Mouse (Mus musculus): ENCODE data around the gene Gcn1l1. TPM values are rescaled to one million over a fixed set of nuclear protein-coding genes. Genes with fewer than 3 reads are reported as not detected.
A peak's percentile ranks its signal among the peaks of the same experiment; 100 is the strongest.
"Not testable (repeated sequence)": the region's sequence is repeated elsewhere in the genome, so short reads cannot be mapped to it uniquely, and the experiment has no call there.

The Gcn1l1 gene
- polyA plus RNA-seq, 1 experiment from 2014 or later = 56.9 TPM

- H3K27ac ChIP-seq = peak overlapping the region; percentile 67
- 68% methylated on average over 17 of the region's 17 CpGs for WGBS
- peak; percentile 20 for DNase-seq (ENCODE audit: low spot score)
- peaks cover 83% of the 10 kb centered on the region for H3K36me3 ChIP-seq
- H3K9me3 ChIP-seq = no peaks in the 10 kb centered on the region
- no peak overlapping the region for H3K4me3 ChIP-seq
- H3K27me3 ChIP-seq (ENCODE audit: insufficient read depth, poor library complexity, severe bottlenecking) = no peaks in the 10 kb centered on the region
- peaks cover 23% of the 10 kb centered on the region for H3K4me1 ChIP-seq (replicated peaks)
Observed at GRCm38 (mm10) chr5:115572679-115573535, 7.9 kb downstream of the Gcn1l1 start.

GRCm38 (mm10) chr5:115574992-115575391 is 9.9 kb downstream of the Gcn1l1 start:
- DNase-seq (ENCODE audit: low spot score) = no peak
- H3K27me3 ChIP-seq (ENCODE audit: insufficient read depth, poor library complexity, severe bottlenecking) = no peaks in the 10 kb centered on the region
- 91% methylated on average over 8 of the region's 8 CpGs for WGBS
- peaks cover 6% of the 10 kb centered on the region for H3K4me1 ChIP-seq (replicated peaks)
- H3K36me3 ChIP-seq = peaks cover 97% of the 10 kb centered on the region
- no peak overlapping the region for H3K27ac ChIP-seq
- no peaks in the 10 kb centered on the region for H3K9me3 ChIP-seq
- no peak overlapping the region for H3K4me3 ChIP-seq

GRCm38 (mm10) chr5:115577686-115578085 is 12.6 kb downstream of the Gcn1l1 start:
- not testable (repeated sequence) for H3K4me3 ChIP-seq; DNase-seq (ENCODE audit: low spot score); H3K4me1 ChIP-seq (replicated peaks); H3K27me3 ChIP-seq (ENCODE audit: insufficient read depth, poor library complexity, severe bottlenecking); H3K27ac ChIP-seq
- H3K9me3 ChIP-seq = peaks cover 13% of the 10 kb centered on the region
- peaks cover 100% of the 10 kb centered on the region for H3K36me3 ChIP-seq
- 95% methylated on average over 4 of the region's 4 CpGs for WGBS

- Histone ChIP-seq H3K9me3 (peaks cover 16% of the 10 kb centered on the region), H3K27ac (no peak overlapping the region), H3K4me1 (replicated peaks) (no peaks in the 10 kb centered on the region), H3K4me3 (no peak overlapping the region), H3K27me3 (ENCODE audit: insufficient read depth, poor library complexity, severe bottlenecking) (no peaks in the 10 kb centered on the region), H3K36me3 (peaks cover 100% of the 10 kb centered on the region)
- no peak for DNase-seq (ENCODE audit: low spot score)
- 96% methylated on average over 14 of the region's 14 CpGs for WGBS
Observed at GRCm38 (mm10) chr5:115578922-115579321, 13.9 kb downstream of the Gcn1l1 start.

GRCm38 (mm10) chr5:115579363-115579762 is 14.3 kb downstream of the Gcn1l1 start:
- H3K4me1 ChIP-seq (replicated peaks) = no peaks in the 10 kb centered on the region
- no peak overlapping the region for H3K4me3 ChIP-seq
- no peak overlapping the region for H3K27ac ChIP-seq
- H3K36me3 ChIP-seq = peaks cover 100% of the 10 kb centered on the region
- 88% methylated on average over 5 of the region's 5 CpGs for WGBS
- no peak for DNase-seq (ENCODE audit: low spot score)
- peaks cover 16% of the 10 kb centered on the region for H3K9me3 ChIP-seq
- H3K27me3 ChIP-seq (ENCODE audit: insufficient read depth, poor library complexity, severe bottlenecking) = no peaks in the 10 kb centered on the region

- Histone ChIP-seq H3K27ac (no peak overlapping the region), H3K36me3 (peaks cover 100% of the 10 kb centered on the region), H3K27me3 (ENCODE audit: insufficient read depth, poor library complexity, severe bottlenecking) (no peaks in the 10 kb centered on the region), H3K4me3 (no peak overlapping the region), H3K9me3 (peaks cover 16% of the 10 kb centered on the region), H3K4me1 (replicated peaks) (no peaks in the 10 kb centered on the region)
- 89% methylated on average over 14 of the region's 14 CpGs for WGBS
- DNase-seq (ENCODE audit: low spot score) = no peak
Observed at GRCm38 (mm10) chr5:115580229-115581001, 15.4 kb downstream of the Gcn1l1 start.

GRCm38 (mm10) chr5:115581662-115582061 is 16.6 kb downstream of the Gcn1l1 start:
- H3K27ac ChIP-seq = no peak overlapping the region
- no peaks in the 10 kb centered on the region for H3K27me3 ChIP-seq (ENCODE audit: insufficient read depth, poor library complexity, severe bottlenecking)
- peaks cover 16% of the 10 kb centered on the region for H3K9me3 ChIP-seq
- no peaks in the 10 kb centered on the region for H3K4me1 ChIP-seq (replicated peaks)
- peaks cover 100% of the 10 kb centered on the region for H3K36me3 ChIP-seq
- DNase-seq (ENCODE audit: low spot score) = no peak
- no peak overlapping the region for H3K4me3 ChIP-seq
- WGBS = 95% methylated on average over 9 of the region's 9 CpGs

GRCm38 (mm10) chr5:115585616-115586015 is 20.6 kb downstream of the Gcn1l1 start:
- H3K27ac ChIP-seq = no peak overlapping the region
- H3K27me3 ChIP-seq (ENCODE audit: insufficient read depth, poor library complexity, severe bottlenecking) = no peaks in the 10 kb centered on the region
- H3K36me3 ChIP-seq = peaks cover 98% of the 10 kb centered on the region
- WGBS = 84% methylated on average over 12 of the region's 12 CpGs
- H3K9me3 ChIP-seq = peaks cover 16% of the 10 kb centered on the region
- no peak for DNase-seq (ENCODE audit: low spot score)
- H3K4me3 ChIP-seq = no peak overlapping the region
- H3K4me1 ChIP-seq (replicated peaks) = no peaks in the 10 kb centered on the region

GRCm38 (mm10) chr5:115586166-115586565 is 21.1 kb downstream of the Gcn1l1 start:
- 91% methylated on average over 15 of the region's 15 CpGs for WGBS
- no peak for DNase-seq (ENCODE audit: low spot score)
- H3K27ac ChIP-seq = no peak overlapping the region
- H3K27me3 ChIP-seq (ENCODE audit: insufficient read depth, poor library complexity, severe bottlenecking) = no peaks in the 10 kb centered on the region
- H3K9me3 ChIP-seq = peaks cover 16% of the 10 kb centered on the region
- H3K4me1 ChIP-seq (replicated peaks) = no peaks in the 10 kb centered on the region
- no peak overlapping the region for H3K4me3 ChIP-seq
- H3K36me3 ChIP-seq = peaks cover 98% of the 10 kb centered on the region

GRCm38 (mm10) chr5:115586780-115587179 is 21.7 kb downstream of the Gcn1l1 start:
- peaks cover 98% of the 10 kb centered on the region for H3K36me3 ChIP-seq
- no peak for DNase-seq (ENCODE audit: low spot score)
- H3K4me3 ChIP-seq = no peak overlapping the region
- H3K27ac ChIP-seq = no peak overlapping the region
- no peaks in the 10 kb centered on the region for H3K27me3 ChIP-seq (ENCODE audit: insufficient read depth, poor library complexity, severe bottlenecking)
- H3K4me1 ChIP-seq (replicated peaks) = no peaks in the 10 kb centered on the region
- 93% methylated on average over 2 of the region's 2 CpGs for WGBS
- peaks cover 12% of the 10 kb centered on the region for H3K9me3 ChIP-seq

- no peaks in the 10 kb centered on the region for H3K27me3 ChIP-seq (ENCODE audit: insufficient read depth, poor library complexity, severe bottlenecking)
- DNase-seq (ENCODE audit: low spot score) = no peak
- WGBS = 85% methylated on average over 11 of the region's 11 CpGs
- peaks cover 98% of the 10 kb centered on the region for H3K36me3 ChIP-seq
- H3K9me3 ChIP-seq = no peaks in the 10 kb centered on the region
- no peak overlapping the region for H3K27ac ChIP-seq
- no peak overlapping the region for H3K4me3 ChIP-seq
- no peaks in the 10 kb centered on the region for H3K4me1 ChIP-seq (replicated peaks)
Observed at GRCm38 (mm10) chr5:115591028-115591427, 26.0 kb downstream of the Gcn1l1 start.

- Histone ChIP-seq H3K36me3 (peaks cover 98% of the 10 kb centered on the region), H3K27me3 (ENCODE audit: insufficient read depth, poor library complexity, severe bottlenecking) (no peaks in the 10 kb centered on the region), H3K4me3 (no peak overlapping the region), H3K27ac (no peak overlapping the region), H3K9me3 (no peaks in the 10 kb centered on the region), H3K4me1 (replicated peaks) (no peaks in the 10 kb centered on the region)
- no peak for DNase-seq (ENCODE audit: low spot score)
- WGBS = 95% methylated on average over 2 of the region's 2 CpGs
Observed at GRCm38 (mm10) chr5:115591506-115591905, 26.5 kb downstream of the Gcn1l1 start.

GRCm38 (mm10) chr5:115603561-115603960 is 38.5 kb downstream of the Gcn1l1 start:
- Histone ChIP-seq H3K4me3 (no peak overlapping the region), H3K27ac (no peak overlapping the region), H3K27me3 (ENCODE audit: insufficient read depth, poor library complexity, severe bottlenecking) (no peaks in the 10 kb centered on the region), H3K4me1 (replicated peaks) (no peaks in the 10 kb centered on the region), H3K36me3 (peaks cover 99% of the 10 kb centered on the region), H3K9me3 (no peaks in the 10 kb centered on the region)
- 93% methylated on average over 6 of the region's 6 CpGs for WGBS
- DNase-seq (ENCODE audit: low spot score) = no peak

Data from hindbrain, embryonic 10.5 days (tissue).